Mouse (Mus musculus) liver, embryonic 16.5 days (tissue): ENCODE measurements at regions not wholly inside any gene's neighbourhood (a gene's known extent, or its start where the extent isn't known, plus 50 kb on each side); places are given as distances from the start of the nearest gene placed in this dataset.

ENCODE experiments used
- ATAC-seq: fragments of 200-750 bp; cut with Nextera tagmentation; 2 replicates; pipeline ENCODE4 v1.8.0; 2017; ENCODE audit warnings: low read depth, mild to moderate bottlenecking, moderate number of reproducible peaks, moderate library complexity
- H3K27ac ChIP-seq: fragments of 300-500 bp; sonication (generic); 2 replicates; pipeline ENCODE4 v1.5.1; 2014; ENCODE audit warnings: mild to moderate bottlenecking, low read length
- H3K27me3 ChIP-seq: fragments of 300-500 bp; sonication (generic); 2 replicates; pipeline ENCODE4 v1.6.1; 2014; ENCODE audit warnings: low read depth, low read length, mixed read lengths; ENCODE audit not compliant: control insufficient read depth, insufficient read depth
- H3K36me3 ChIP-seq: fragments of 300-500 bp; sonication (generic); 2 replicates; pipeline ENCODE4 v1.6.1; 2014; ENCODE audit warnings: mild to moderate bottlenecking; ENCODE audit not compliant: control insufficient read depth, insufficient read depth
- H3K4me1 ChIP-seq: fragments of 300-500 bp; sonication (generic); 2 replicates; pipeline ENCODE4 v1.6.1; 2014; ENCODE audit warnings: low read depth, low read length, mixed read lengths; ENCODE audit not compliant: control insufficient read depth
- H3K4me2 ChIP-seq: fragments of 300-500 bp; sonication (generic); 2 replicates; pipeline ENCODE4 v1.6.1; 2014; ENCODE audit warnings: low read depth, low read length, mixed read lengths
- H3K4me3 ChIP-seq: fragments of 300-500 bp; sonication (generic); 2 replicates; pipeline ENCODE4 v1.5.1; 2014; ENCODE audit warnings: low read depth, mild to moderate bottlenecking, low read length
- H3K9ac ChIP-seq: fragments of 300-500 bp; sonication (generic); 2 replicates; pipeline ENCODE4 v1.6.1; 2014; ENCODE audit warnings: low read depth, low read length
- H3K9me3 ChIP-seq: fragments of 300-500 bp; sonication (generic); replicated peaks from 2 replicates; pipeline ENCODE4 v1.6.1; 2016; ENCODE audit warnings: low read length; ENCODE audit not compliant: control insufficient read depth
- WGBS: fragments of 180-500 bp; shearing (Covaris S2); extraction: QIAGEN DNeasy Blood & Tissue Kit; methylation state at CpG from one replicate; pipeline ENCODE4 v1.1.7; 2014; ENCODE audit not compliant: insufficient replicate concordance; 5-methylcytosine and 5-hydroxymethylcytosine counted together

DNA sequence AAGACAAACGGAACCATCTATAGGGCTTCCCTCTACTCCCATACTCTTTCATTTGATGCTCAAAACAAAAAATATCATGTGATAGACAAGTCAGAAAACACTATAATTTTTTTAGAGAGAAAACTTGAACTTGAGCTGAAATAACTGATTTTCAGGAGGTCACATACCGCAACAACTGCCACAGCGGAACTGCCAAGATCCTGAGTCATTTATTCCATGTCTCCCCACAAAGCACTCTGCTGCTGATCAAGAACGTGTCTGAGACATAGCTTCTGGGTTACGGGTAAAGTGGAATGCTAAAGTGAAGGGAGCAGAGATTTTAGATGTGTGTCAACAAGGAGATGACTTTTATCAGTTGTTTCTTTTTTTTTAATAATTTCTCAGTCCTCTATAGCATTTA is 122.8 kb upstream of the Col5a2 start:
- no peaks in the 10 kb centered on the region for H3K9me3 ChIP-seq
- no peak overlapping the region for H3K9ac ChIP-seq
- H3K4me1 ChIP-seq: no peaks in the 10 kb centered on the region
- no peak for ATAC-seq
- H3K36me3 ChIP-seq: no peaks in the 10 kb centered on the region
- no peaks in the 10 kb centered on the region for H3K27me3 ChIP-seq
- H3K4me2 ChIP-seq: no peak overlapping the region
- H3K4me3 ChIP-seq: no peak overlapping the region
- 57% methylated on average over 5 of the region's 5 CpGs for WGBS
- H3K27ac ChIP-seq: no peak overlapping the region

DNA sequence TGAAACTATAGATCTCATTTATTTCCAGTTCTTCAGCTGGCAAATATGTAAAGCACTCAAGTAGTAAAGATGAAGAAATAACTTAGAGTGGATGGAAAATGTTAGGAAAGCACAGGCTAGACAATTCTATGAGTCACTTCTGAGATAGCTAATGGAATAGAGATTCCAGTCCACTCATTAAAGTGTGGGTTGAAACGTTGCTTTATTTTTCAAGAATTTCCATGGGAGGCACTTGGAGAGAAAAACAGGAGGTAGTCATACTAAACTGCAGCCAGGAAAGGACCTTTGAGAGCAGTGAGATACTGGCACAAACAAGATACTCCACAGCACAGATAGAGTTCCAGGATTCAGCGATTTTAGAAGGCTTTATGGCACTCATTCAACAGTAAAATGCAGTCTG is 123.7 kb upstream of the Col5a2 start:
- WGBS: 46% methylated on average over 2 of the region's 2 CpGs
- Histone ChIP-seq H3K4me1 (no peaks in the 10 kb centered on the region), H3K27me3 (no peaks in the 10 kb centered on the region), H3K9me3 (no peaks in the 10 kb centered on the region), H3K9ac (no peak overlapping the region), H3K4me2 (no peak overlapping the region), H3K27ac (no peak overlapping the region), H3K36me3 (no peaks in the 10 kb centered on the region), H3K4me3 (no peak overlapping the region)
- no peak for ATAC-seq

GRCm38 (mm10) chr1:45627840-45628239 is 124.8 kb upstream of the Col5a2 start:
- H3K9me3 ChIP-seq: no peaks in the 10 kb centered on the region; the same call in 1 of the 2 replicates
- H3K9ac ChIP-seq: no peak overlapping the region
- H3K4me3 ChIP-seq: no peak overlapping the region
- H3K4me1 ChIP-seq: no peaks in the 10 kb centered on the region
- no peak for ATAC-seq
- no peak overlapping the region for H3K4me2 ChIP-seq
- no peaks in the 10 kb centered on the region for H3K27me3 ChIP-seq
- no peaks in the 10 kb centered on the region for H3K36me3 ChIP-seq
- 13% methylated on average over 2 of the region's 2 CpGs for WGBS
- H3K27ac ChIP-seq: no peak overlapping the region

DNA sequence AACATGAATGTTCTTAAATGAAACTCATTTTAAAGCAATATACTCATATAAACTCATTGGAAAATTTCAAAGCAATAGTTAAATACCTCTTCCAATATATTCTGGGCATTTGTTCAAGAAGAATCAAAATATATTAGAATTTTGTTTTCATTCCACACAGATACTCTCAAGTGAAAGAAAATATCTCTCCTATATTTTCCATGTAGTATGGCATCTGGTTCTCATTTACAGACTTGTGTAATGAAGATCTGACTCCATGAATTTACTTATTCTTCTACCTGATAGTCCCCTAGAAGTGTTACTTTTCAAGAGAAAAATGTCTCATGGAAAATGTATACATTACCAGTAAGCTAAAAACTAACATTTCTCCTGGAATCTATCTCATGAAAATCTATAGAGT is 144.2 kb upstream of the Col5a2 start:
- no peak overlapping the region for H3K4me3 ChIP-seq
- no peak overlapping the region for H3K4me2 ChIP-seq
- H3K27ac ChIP-seq: no peak overlapping the region
- no peaks in the 10 kb centered on the region for H3K9me3 ChIP-seq
- H3K4me1 ChIP-seq: no peaks in the 10 kb centered on the region
- no peak overlapping the region for H3K9ac ChIP-seq
- no peak for ATAC-seq
- H3K27me3 ChIP-seq: no peaks in the 10 kb centered on the region
- H3K36me3 ChIP-seq: no peaks in the 10 kb centered on the region

- ATAC-seq: no peak
- WGBS: 64% methylated on average over 3 of the region's 3 CpGs
- Histone ChIP-seq H3K4me3 (no peak overlapping the region), H3K27me3 (no peaks in the 10 kb centered on the region), H3K9ac (no peak overlapping the region), H3K4me1 (no peaks in the 10 kb centered on the region), H3K4me2 (no peak overlapping the region), H3K9me3 (no peaks in the 10 kb centered on the region), H3K27ac (no peak overlapping the region), H3K36me3 (no peaks in the 10 kb centered on the region)
Measured at GRCm38 (mm10) chr1:45653248-45653647, 141.7 kb upstream of the Wdr75 start.

- 40% methylated on average over 3 of the region's 3 CpGs for WGBS
- H3K27me3 ChIP-seq: no peaks in the 10 kb centered on the region
- no peaks in the 10 kb centered on the region for H3K4me1 ChIP-seq
- no peak overlapping the region for H3K9ac ChIP-seq
- no peak overlapping the region for H3K27ac ChIP-seq
- no peaks in the 10 kb centered on the region for H3K36me3 ChIP-seq
- no peak overlapping the region for H3K4me3 ChIP-seq
- no peaks in the 10 kb centered on the region for H3K9me3 ChIP-seq
- H3K4me2 ChIP-seq: no peak overlapping the region
- ATAC-seq: no peak
Measured at GRCm38 (mm10) chr1:45663882-45664520, 131.0 kb upstream of the Wdr75 start.

- Histone ChIP-seq H3K36me3 (no peaks in the 10 kb centered on the region), H3K9me3 (no peaks in the 10 kb centered on the region), H3K27ac (no peak overlapping the region), H3K4me3 (no peak overlapping the region), H3K27me3 (no peaks in the 10 kb centered on the region), H3K4me2 (no peak overlapping the region), H3K4me1 (no peaks in the 10 kb centered on the region), H3K9ac (no peak overlapping the region)
- no peak for ATAC-seq
- 33% methylated on average over 5 of the region's 5 CpGs for WGBS
Measured at GRCm38 (mm10) chr1:45672443-45673156, 122.4 kb upstream of the Wdr75 start.

GRCm38 (mm10) chr1:45675771-45676439 is 119.1 kb upstream of the Wdr75 start:
- Histone ChIP-seq H3K36me3 (no peaks in the 10 kb centered on the region), H3K9me3 (no peaks in the 10 kb centered on the region), H3K27me3 (no peaks in the 10 kb centered on the region), H3K4me2 (no peak overlapping the region), H3K27ac (no peak overlapping the region), H3K9ac (no peak overlapping the region), H3K4me3 (no peak overlapping the region), H3K4me1 (no peaks in the 10 kb centered on the region)
- no peak for ATAC-seq
- 70% methylated on average over 5 of the region's 5 CpGs for WGBS
